Mouse (Mus musculus): ENCODE measurements around the gene Aven. TPM values are rescaled to one million over a fixed set of nuclear protein-coding genes. Genes with fewer than 3 reads are reported as not detected.

Aven gene
- total and polyA plus RNA-seq, 2 experiments from 2014 or later, result 3.5 to 8.9 TPM

GRCm38 (mm10) chr2:112484886-112485285, 7.9 kb upstream of the Aven start:
- Histone ChIP-seq H3K9ac (replicated peaks; ENCODE audit: low read length, poor library complexity, severe bottlenecking) (no peak overlapping the region), H3K36me3 (ENCODE audit: insufficient read depth, low read length) (no peaks in the 10 kb centered on the region), H3K4me3 (ENCODE audit: low read depth, low read length) (no peak overlapping the region), H3K4me2 (ENCODE audit: low read depth, low read length, poor library complexity, severe bottlenecking) (no peak overlapping the region), H3K9me3 (ENCODE audit: low read length) (no peaks in the 10 kb centered on the region), H3K27ac (ENCODE audit: low read depth, low read length) (no peak overlapping the region), H3K4me1 (ENCODE audit: insufficient read depth, low read length) (no peaks in the 10 kb centered on the region), H3K27me3 (ENCODE audit: insufficient read depth, low read length) (no peaks in the 10 kb centered on the region)
- 84% methylated on average over 2 of the region's 2 CpGs for whole genome bisulfite sequencing
- ATAC-seq (ENCODE audit: low FRiP score), result no peak
- no peak for TF ChIP-seq CTCF (IDR thresholded peaks at IDR 0.05)
- DNase-seq (ENCODE audit: low spot score), result no peak

- no peak for ATAC-seq (ENCODE audit: low FRiP score)
- no peak for DNase-seq (ENCODE audit: low spot score)
- no peaks in the 10 kb centered on the region for H3K27me3 ChIP-seq (ENCODE audit: insufficient read depth, low read length)
- TF ChIP-seq CTCF (IDR thresholded peaks at IDR 0.05), result no peak
- no peak overlapping the region for H3K4me2 ChIP-seq (ENCODE audit: low read depth, low read length, poor library complexity, severe bottlenecking)
- 81% methylated on average over 11 of the region's 11 CpGs for WGBS
- no peaks in the 10 kb centered on the region for H3K36me3 ChIP-seq (ENCODE audit: insufficient read depth, low read length)
- no peak overlapping the region for H3K9ac ChIP-seq (replicated peaks; ENCODE audit: low read length, poor library complexity, severe bottlenecking)
- H3K9me3 ChIP-seq (ENCODE audit: low read length), result no peaks in the 10 kb centered on the region
- no peak overlapping the region for H3K4me3 ChIP-seq (ENCODE audit: low read depth, low read length)
- H3K27ac ChIP-seq (ENCODE audit: low read depth, low read length), result no peak overlapping the region
- H3K4me1 ChIP-seq (ENCODE audit: insufficient read depth, low read length), result no peaks in the 10 kb centered on the region
These were observed 2.1 kb upstream of the Aven start for GRCm38 (mm10) chr2:112490483-112491196.

GRCm38 (mm10) chr2:112491629-112492028, 1.1 kb upstream of the Aven start:
- H3K27me3 ChIP-seq (ENCODE audit: insufficient read depth, low read length), result no peaks in the 10 kb centered on the region
- H3K4me3 ChIP-seq (ENCODE audit: low read depth, low read length), result no peak overlapping the region
- DNase-seq (ENCODE audit: low spot score), result no peak
- no peaks in the 10 kb centered on the region for H3K9me3 ChIP-seq (ENCODE audit: low read length)
- H3K36me3 ChIP-seq (ENCODE audit: insufficient read depth, low read length), result no peaks in the 10 kb centered on the region
- 76% methylated on average over 5 of the region's 5 CpGs for WGBS
- H3K9ac ChIP-seq (replicated peaks; ENCODE audit: low read length, poor library complexity, severe bottlenecking), result no peak overlapping the region
- no peaks in the 10 kb centered on the region for H3K4me1 ChIP-seq (ENCODE audit: insufficient read depth, low read length)
- TF ChIP-seq CTCF (IDR thresholded peaks at IDR 0.05), result no peak
- ATAC-seq (ENCODE audit: low FRiP score), result no peak
- H3K27ac ChIP-seq (ENCODE audit: low read depth, low read length), result no peak overlapping the region
- no peak overlapping the region for H3K4me2 ChIP-seq (ENCODE audit: low read depth, low read length, poor library complexity, severe bottlenecking)

- WGBS, result 5% methylated on average over 9 of the region's 9 CpGs
- no peaks in the 10 kb centered on the region for H3K36me3 ChIP-seq (ENCODE audit: insufficient read depth, low read length)
- peak overlapping the region; percentile 77 for H3K4me2 ChIP-seq (ENCODE audit: low read depth, low read length, poor library complexity, severe bottlenecking)
- H3K4me3 ChIP-seq (ENCODE audit: low read depth, low read length), result peak overlapping the region; percentile 85
- peak overlapping the region; percentile 93 for H3K27ac ChIP-seq (ENCODE audit: low read depth, low read length)
- H3K9ac ChIP-seq (replicated peaks; ENCODE audit: low read length, poor library complexity, severe bottlenecking), result peak overlapping the region; percentile 99
- H3K9me3 ChIP-seq (ENCODE audit: low read length), result no peaks in the 10 kb centered on the region
- DNase-seq (ENCODE audit: low spot score) (peak; percentile 15), ATAC-seq (ENCODE audit: low FRiP score) (peak; percentile 2)
- no peaks in the 10 kb centered on the region for H3K27me3 ChIP-seq (ENCODE audit: insufficient read depth, low read length)
- H3K4me1 ChIP-seq (ENCODE audit: insufficient read depth, low read length), result no peaks in the 10 kb centered on the region
- TF ChIP-seq CTCF (IDR thresholded peaks at IDR 0.05), result no peak
These were observed 321 bp upstream of the Aven start for GRCm38 (mm10) chr2:112492431-112492855.

GRCm38 (mm10) chr2:112493539-112494260, 936 bp downstream of the Aven start:
- H3K9me3 ChIP-seq (ENCODE audit: low read length), result no peaks in the 10 kb centered on the region
- H3K27ac ChIP-seq (ENCODE audit: low read depth, low read length), result peak overlapping the region; percentile 93
- DNase-seq (ENCODE audit: low spot score) (no peak), ATAC-seq (ENCODE audit: low FRiP score) (no peak)
- H3K4me2 ChIP-seq (ENCODE audit: low read depth, low read length, poor library complexity, severe bottlenecking), result peak overlapping the region; percentile 77
- WGBS, result 41% methylated on average over 11 of the region's 11 CpGs
- H3K9ac ChIP-seq (replicated peaks; ENCODE audit: low read length, poor library complexity, severe bottlenecking), result peak overlapping the region; percentile 99
- H3K36me3 ChIP-seq (ENCODE audit: insufficient read depth, low read length), result no peaks in the 10 kb centered on the region
- no peaks in the 10 kb centered on the region for H3K27me3 ChIP-seq (ENCODE audit: insufficient read depth, low read length)
- H3K4me1 ChIP-seq (ENCODE audit: insufficient read depth, low read length), result no peaks in the 10 kb centered on the region
- H3K4me3 ChIP-seq (ENCODE audit: low read depth, low read length), result peak overlapping the region; percentile 85
- no peak for TF ChIP-seq CTCF (IDR thresholded peaks at IDR 0.05)

- ATAC-seq (ENCODE audit: low FRiP score), result no peak
These were observed 5.1 kb downstream of the Aven start for GRCm38 (mm10) chr2:112497851-112498250.

More at GRCm38 (mm10) chr2:112497851-112498250, 5.1 kb downstream of the Aven start:
- no peaks in the 10 kb centered on the region for H3K27me3 ChIP-seq (ENCODE audit: insufficient read depth, low read length)
- H3K4me1 ChIP-seq (ENCODE audit: insufficient read depth, low read length), result no peaks in the 10 kb centered on the region
- no peak overlapping the region for H3K27ac ChIP-seq (ENCODE audit: low read depth, low read length)
- no peak for TF ChIP-seq CTCF (IDR thresholded peaks at IDR 0.05)
- no peak overlapping the region for H3K9ac ChIP-seq (replicated peaks; ENCODE audit: low read length, poor library complexity, severe bottlenecking)
- H3K4me3 ChIP-seq (ENCODE audit: low read depth, low read length), result no peak overlapping the region
- H3K36me3 ChIP-seq (ENCODE audit: insufficient read depth, low read length), result no peaks in the 10 kb centered on the region
- H3K4me2 ChIP-seq (ENCODE audit: low read depth, low read length, poor library complexity, severe bottlenecking), result no peak overlapping the region
- no peak for DNase-seq (ENCODE audit: low spot score)
- WGBS, result 82% methylated on average over 7 of the region's 7 CpGs
- H3K9me3 ChIP-seq (ENCODE audit: low read length), result no peaks in the 10 kb centered on the region

Measured in midbrain, postnatal 0 days (tissue).